Mouse (Mus musculus) midbrain, postnatal 0 days (tissue): ENCODE results near the gene Ltbr. TPM values are rescaled to one million over a fixed set of nuclear protein-coding genes. Genes with fewer than 3 reads are reported as not detected.

ENCODE experiments used
- ATAC-seq: fragments of 200-750 bp; cut with Nextera tagmentation; 2 replicates; pipeline ENCODE4 v1.8.0; 2017; ENCODE audit warnings: moderate number of reproducible peaks, mild to moderate bottlenecking, moderate TSS enrichment, moderate library complexity; ENCODE audit not compliant: low FRiP score
- DNase-seq: peaks from one replicate; pipeline ENCODE4 v3.0.0-alpha.2; 2015; ENCODE audit warnings: low spot score
- H3K27ac ChIP-seq: fragments of 300-500 bp; sonication (generic); 2 replicates; pipeline ENCODE4 v1.5.1; 2014; ENCODE audit warnings: low read depth, mild to moderate bottlenecking, low read length, mixed read lengths
- H3K27me3 ChIP-seq: fragments of 300-500 bp; sonication (generic); 2 replicates; pipeline ENCODE4 v1.6.1; 2014; ENCODE audit warnings: low read length, control low read depth, mixed read lengths; ENCODE audit not compliant: insufficient read depth
- H3K36me3 ChIP-seq: fragments of 300-500 bp; sonication (generic); 2 replicates; pipeline ENCODE4 v1.6.1; 2014; ENCODE audit warnings: low read length, control low read depth, mixed read lengths; ENCODE audit not compliant: insufficient read depth
- H3K4me1 ChIP-seq: fragments of 300-500 bp; sonication (generic); 2 replicates; pipeline ENCODE4 v1.6.1; 2014; ENCODE audit warnings: mild to moderate bottlenecking, control low read depth, antibody characterized with exemption, low read length, mixed read lengths; ENCODE audit not compliant: insufficient read depth
- H3K4me2 ChIP-seq: fragments of 300-500 bp; sonication (generic); 2 replicates; pipeline ENCODE4 v1.6.1; 2014; ENCODE audit warnings: low read depth, mild to moderate bottlenecking, low read length, mixed read lengths; ENCODE audit not compliant: poor library complexity, severe bottlenecking
- H3K4me3 ChIP-seq: fragments of 300-500 bp; sonication (generic); 2 replicates; pipeline ENCODE4 v1.5.1; 2014; ENCODE audit warnings: low read depth, mild to moderate bottlenecking, low read length, moderate library complexity
- H3K9ac ChIP-seq: fragments of 300-500 bp; sonication (generic); replicated peaks from 2 replicates; pipeline ENCODE4 v1.6.1; 2014; ENCODE audit warnings: mild to moderate bottlenecking, low read length, moderate library complexity, mixed read lengths; ENCODE audit not compliant: poor library complexity, severe bottlenecking
- H3K9me3 ChIP-seq: fragments of 300-500 bp; sonication (generic); 2 replicates; pipeline ENCODE4 v1.6.1; 2016; ENCODE audit warnings: low read length, control low read depth
- CTCF ChIP-seq: IDR thresholded peaks from 2 replicates; pipeline ENCODE4 v1.5.1; 2016; ENCODE audit warnings: antibody characterized with exemption, mild to moderate bottlenecking
- WGBS: fragments of 180-500 bp; shearing (Covaris S2); extraction: QIAGEN DNeasy Blood & Tissue Kit; methylation state at CpG from one replicate; pipeline ENCODE4 v1.1.7; 2014; 5-methylcytosine and 5-hydroxymethylcytosine counted together
- polyA plus RNA-seq: library from polyadenylated mRNA; unstranded; fragments of >200 nt; fragmentation: Nextera tagmentation; extraction: Ambion mirVana; gene quantifications from 2 replicates; pipeline ENCODE4 v1.2.1, GENCODE M21; 2015
- total RNA-seq: library from RNA; depleted of rRNA; stranded (reverse); fragments of >200 nt; gene quantifications from 2 replicates; pipeline ENCODE4 v1.2.3, GENCODE M21; 2014; rRNA removed

Gene Ltbr
- total and polyA plus RNA-seq, 2 experiments from 2014 or later: 14.5 to 24.4 TPM

- no peaks in the 10 kb centered on the region for H3K4me1 ChIP-seq
- no peak for TF ChIP-seq CTCF
- no peak overlapping the region for H3K4me2 ChIP-seq
- no peak overlapping the region for H3K4me3 ChIP-seq
- no peaks in the 10 kb centered on the region for H3K9me3 ChIP-seq
- DNase-seq (no peak), ATAC-seq (no peak)
- WGBS: 79% methylated on average over 13 of the region's 13 CpGs
- no peaks in the 10 kb centered on the region for H3K36me3 ChIP-seq
- H3K27me3 ChIP-seq: no peaks in the 10 kb centered on the region
- H3K27ac ChIP-seq: no peak overlapping the region
- H3K9ac ChIP-seq: no peak overlapping the region
Measured at GRCm38 (mm10) chr6:125266091-125266490, 47.6 kb downstream of the Ltbr start.

DNA sequence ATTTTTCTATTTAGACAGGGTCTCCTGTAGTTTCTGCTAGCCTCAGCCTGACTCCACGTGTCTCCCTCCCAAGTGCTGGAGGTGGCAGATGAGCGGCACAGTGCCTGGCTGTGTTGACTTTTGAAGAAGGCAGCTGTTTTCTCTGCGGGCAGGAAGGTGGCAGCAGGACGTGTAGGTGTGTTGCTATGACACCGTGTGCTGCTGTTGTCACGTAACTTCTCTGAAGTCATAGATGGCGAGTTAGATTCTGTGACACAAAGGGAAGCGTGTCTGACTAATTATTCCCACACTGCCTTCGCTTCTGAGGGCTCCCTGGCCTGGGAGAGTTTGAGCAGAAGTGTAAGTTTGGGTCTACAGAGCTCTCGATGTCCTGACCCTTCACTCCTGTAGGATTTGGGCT is 48.4 kb downstream of the Ltbr start:
- 50% methylated on average over 10 of the region's 10 CpGs for WGBS
- DNase-seq (no peak), ATAC-seq (no peak)
- H3K27ac ChIP-seq: no peak overlapping the region
- H3K4me3 ChIP-seq: no peak overlapping the region
- TF ChIP-seq CTCF: no peak
- no peaks in the 10 kb centered on the region for H3K9me3 ChIP-seq
- H3K4me1 ChIP-seq: no peaks in the 10 kb centered on the region
- H3K36me3 ChIP-seq: no peaks in the 10 kb centered on the region
- no peak overlapping the region for H3K9ac ChIP-seq
- H3K4me2 ChIP-seq: no peak overlapping the region
- no peaks in the 10 kb centered on the region for H3K27me3 ChIP-seq

GRCm38 (mm10) chr6:125264219-125264618 is 49.5 kb downstream of the Ltbr start:
- H3K4me2 ChIP-seq: no peak overlapping the region
- WGBS: 91% methylated on average over 9 of the region's 9 CpGs
- H3K9me3 ChIP-seq: no peaks in the 10 kb centered on the region
- no peaks in the 10 kb centered on the region for H3K4me1 ChIP-seq
- H3K4me3 ChIP-seq: no peak overlapping the region
- DNase-seq (no peak), ATAC-seq (no peak)
- no peaks in the 10 kb centered on the region for H3K27me3 ChIP-seq
- no peak overlapping the region for H3K9ac ChIP-seq
- H3K36me3 ChIP-seq: no peaks in the 10 kb centered on the region
- no peak overlapping the region for H3K27ac ChIP-seq
- no peak for TF ChIP-seq CTCF

DNA sequence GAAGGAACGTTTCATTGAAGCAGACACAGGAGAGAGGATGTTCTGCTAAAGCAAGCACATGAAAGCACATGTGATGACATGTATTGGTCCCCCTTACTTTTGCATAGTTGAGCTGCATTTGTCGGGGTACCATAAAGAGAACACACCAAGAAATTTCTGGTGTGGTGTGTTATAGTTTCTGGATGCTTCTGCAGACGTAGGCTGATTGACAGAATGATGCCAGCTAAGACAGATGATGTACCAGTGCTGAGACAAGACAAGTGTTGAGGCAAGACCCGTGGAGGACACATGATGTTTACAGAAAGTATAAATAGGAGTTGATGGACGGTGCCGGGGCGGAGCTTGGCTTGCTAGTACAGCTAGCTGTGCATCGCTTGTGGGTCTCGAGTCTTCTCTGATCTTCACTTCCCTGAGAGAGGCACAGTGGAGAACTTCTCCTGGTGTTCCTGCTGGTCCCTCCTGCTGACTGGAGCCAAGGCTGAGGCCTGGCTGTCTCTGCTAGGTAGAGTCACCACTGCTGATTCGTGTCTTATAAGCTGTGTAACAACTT is 53.6 kb downstream of the Ltbr start:
- Histone ChIP-seq H3K9me3 (no peaks in the 10 kb centered on the region), H3K27ac (no peak overlapping the region), H3K4me3 (no peak overlapping the region), H3K9ac (no peak overlapping the region), H3K36me3 (no peaks in the 10 kb centered on the region), H3K4me2 (no peak overlapping the region), H3K4me1 (no peaks in the 10 kb centered on the region), H3K27me3 (no peaks in the 10 kb centered on the region)
- 82% methylated on average over 10 of the region's 10 CpGs for WGBS
- DNase-seq (no peak), ATAC-seq (no peak)
- TF ChIP-seq CTCF: no peak

Other genes with a start within 250 kb of the Ltbr start
- gene Lpar5, start 246.0 kb downstream of the Ltbr start, total RNA-seq: 0.90 and 1.7 TPM in 2 replicates
- 0.52 and 0.71 TPM in 2 replicates for gene Lpar5, start 246.0 kb downstream of the Ltbr start, polyA plus RNA-seq
- 117 and 133 TPM in 2 replicates for gene Chd4, start 217.9 kb downstream of the Ltbr start, total RNA-seq
- 72.9 and 89.1 TPM in 2 replicates for gene Chd4, start 217.9 kb downstream of the Ltbr start, polyA plus RNA-seq
- 34.5 and 45.8 TPM in 2 replicates for gene Nop2, start 182.0 kb downstream of the Ltbr start, total RNA-seq
- gene Nop2, start 182.0 kb downstream of the Ltbr start, polyA plus RNA-seq: 41.4 and 42.6 TPM in 2 replicates
- gene Iffo1, start 168.6 kb downstream of the Ltbr start, total RNA-seq: 33.3 and 33.9 TPM in 2 replicates
- 19.0 and 20.4 TPM in 2 replicates for gene Iffo1, start 168.6 kb downstream of the Ltbr start, polyA plus RNA-seq
- gene Gapdh, start 147.4 kb downstream of the Ltbr start, total RNA-seq: 2,678 and 3,049 TPM in 2 replicates
- 1,705 and 1,726 TPM in 2 replicates for gene Gapdh, start 147.4 kb downstream of the Ltbr start, polyA plus RNA-seq
- gene Ncapd2, start 122.2 kb downstream of the Ltbr start, total RNA-seq: 29.8 and 33.7 TPM in 2 replicates
- 18.4 and 21.0 TPM in 2 replicates for gene Ncapd2, start 122.2 kb downstream of the Ltbr start, polyA plus RNA-seq
- 23.3 and 48.2 TPM in 2 replicates for gene Mrpl51, start 122.1 kb downstream of the Ltbr start, total RNA-seq
- gene Mrpl51, start 122.1 kb downstream of the Ltbr start, polyA plus RNA-seq: 136 and 145 TPM in 2 replicates
- gene Vamp1, start 98.3 kb downstream of the Ltbr start, total RNA-seq: 42.7 and 47.6 TPM in 2 replicates
- 40.5 and 46.0 TPM in 2 replicates for gene Vamp1, start 98.3 kb downstream of the Ltbr start, polyA plus RNA-seq
- gene Tapbpl, start 82.0 kb downstream of the Ltbr start, total RNA-seq: 4.7 and 6.2 TPM in 2 replicates
- gene Tapbpl, start 82.0 kb downstream of the Ltbr start, polyA plus RNA-seq: 9.0 and 9.7 TPM in 2 replicates
- gene Cd27, start 76.9 kb downstream of the Ltbr start, total RNA-seq: not detected in 2 replicates
- gene Cd27, start 76.9 kb downstream of the Ltbr start, polyA plus RNA-seq: 0.70 TPM in 1 of 2 replicates, not detected in the other
- not detected in 2 replicates for gene Tuba3a, start 27.8 kb downstream of the Ltbr start, total RNA-seq
- gene Tuba3a, start 27.8 kb downstream of the Ltbr start, polyA plus RNA-seq: not detected in 2 replicates
- 1.5 and 1.8 TPM in 2 replicates for gene Scnn1a, start 6.8 kb upstream of the Ltbr start, total RNA-seq
- gene Scnn1a, start 6.8 kb upstream of the Ltbr start, polyA plus RNA-seq: 1.8 TPM in 2 replicates
- 9.2 and 15.9 TPM in 2 replicates for gene Tnfrsf1a, start 35.5 kb upstream of the Ltbr start, total RNA-seq
- 10.4 and 12.9 TPM in 2 replicates for gene Tnfrsf1a, start 35.5 kb upstream of the Ltbr start, polyA plus RNA-seq
- gene Plekhg6, start 66.9 kb upstream of the Ltbr start, total RNA-seq: 0.22 and 0.24 TPM in 2 replicates
- 0.35 and 0.54 TPM in 2 replicates for gene Plekhg6, start 66.9 kb upstream of the Ltbr start, polyA plus RNA-seq
- 40.3 and 49.1 TPM in 2 replicates for gene Cd9, start 180.9 kb upstream of the Ltbr start, total RNA-seq
- 105 and 118 TPM in 2 replicates for gene Cd9, start 180.9 kb upstream of the Ltbr start, polyA plus RNA-seq
- 36.2 and 36.7 TPM in 2 replicates for gene Vwf, start 232.9 kb upstream of the Ltbr start, total RNA-seq
- 15.8 and 16.6 TPM in 2 replicates for gene Vwf, start 232.9 kb upstream of the Ltbr start, polyA plus RNA-seq